Mouse (Mus musculus) heart, adult 11 months (tissue): ENCODE data around the gene Rasa4.
A peak's percentile ranks its signal among the peaks of the same experiment; 100 is the strongest.
"Not testable (repeated sequence)": the region's sequence is repeated elsewhere in the genome, so short reads cannot be mapped to it uniquely, and the experiment has no call there.

Experiments used
- DNase-seq: peaks from one replicate; pipeline ENCODE4 v3.0.0; 2022

Rasa4 gene

GRCm38 (mm10) chr5:136083669-136084107 lies at the start of gene Rasa4:
Rasa4 (plus strand) TSS chr5:136083916.
- peak; percentile 100 for DNase-seq

GRCm38 (mm10) chr5:136034868-136035267 lies 48.8 kb upstream of the Rasa4 start:
- no peak for DNase-seq

GRCm38 (mm10) chr5:136035285-136035684 lies 48.4 kb upstream of the Rasa4 start:
- no peak for DNase-seq

- DNase-seq, result no peak
Observed at GRCm38 (mm10) chr5:136036667-136037066, 47.0 kb upstream of the Rasa4 start.

- DNase-seq, result no peak
Observed at GRCm38 (mm10) chr5:136038258-136039214, 45.2 kb upstream of the Rasa4 start, which contains the start of gene Upk3b. Upk3b (plus strand) TSS chr5:136038496.

GRCm38 (mm10) chr5:136040210-136040609 lies 43.5 kb upstream of the Rasa4 start:
- DNase-seq, result no peak

GRCm38 (mm10) chr5:136041260-136041659 lies 42.5 kb upstream of the Rasa4 start:
- DNase-seq, result no peak

- no peak for DNase-seq
Observed at GRCm38 (mm10) chr5:136041666-136042065, 42.0 kb upstream of the Rasa4 start.

GRCm38 (mm10) chr5:136044865-136045264 lies 38.9 kb upstream of the Rasa4 start:
- no peak for DNase-seq

- DNase-seq, result no peak
Observed at GRCm38 (mm10) chr5:136045408-136045807, 38.3 kb upstream of the Rasa4 start.

- peak; percentile 94 for DNase-seq
Observed at GRCm38 (mm10) chr5:136045987-136046386, 37.7 kb upstream of the Rasa4 start.

GRCm38 (mm10) chr5:136048541-136048940 lies 35.2 kb upstream of the Rasa4 start:
- DNase-seq, result not testable (repeated sequence)

- no peak for DNase-seq
Observed at GRCm38 (mm10) chr5:136049926-136050325, 33.8 kb upstream of the Rasa4 start.

GRCm38 (mm10) chr5:136051231-136052085 lies 32.3 kb upstream of the Rasa4 start:
- DNase-seq, result peak; percentile 96

- DNase-seq, result no peak
Observed at GRCm38 (mm10) chr5:136052861-136053655, 30.7 kb upstream of the Rasa4 start.

GRCm38 (mm10) chr5:136054301-136055077 lies 29.2 kb upstream of the Rasa4 start, which contains the start of gene Upk3bl:
Upk3bl (plus strand) TSS chr5:136054492.
- no peak for DNase-seq

- no peak for DNase-seq
Observed at GRCm38 (mm10) chr5:136056062-136056461, 27.7 kb upstream of the Rasa4 start.

GRCm38 (mm10) chr5:136057085-136057484 lies 26.6 kb upstream of the Rasa4 start:
- DNase-seq, result no peak

GRCm38 (mm10) chr5:136061567-136061966 lies 22.1 kb upstream of the Rasa4 start:
- DNase-seq, result peak; percentile 96

- no peak for DNase-seq
Observed at GRCm38 (mm10) chr5:136063920-136064319, 19.8 kb upstream of the Rasa4 start.

- peak; percentile 89 for DNase-seq
Observed at GRCm38 (mm10) chr5:136066404-136067148, 17.1 kb upstream of the Rasa4 start.
